Mouse (Mus musculus) heart, postnatal 0 days (tissue): Measurements from ENCODE around the gene Tbc1d1.

ENCODE experiments used
- CTCF ChIP-seq: IDR thresholded peaks from 2 replicates; pipeline ENCODE4 v1.5.1; 2016; ENCODE audit warnings: antibody characterized with exemption, control low read depth, low read depth
- EP300 ChIP-seq: IDR thresholded peaks from 2 replicates; pipeline ENCODE4 v1.6.1; 2016; ENCODE audit warnings: antibody characterized with exemption, low read depth

DNA sequence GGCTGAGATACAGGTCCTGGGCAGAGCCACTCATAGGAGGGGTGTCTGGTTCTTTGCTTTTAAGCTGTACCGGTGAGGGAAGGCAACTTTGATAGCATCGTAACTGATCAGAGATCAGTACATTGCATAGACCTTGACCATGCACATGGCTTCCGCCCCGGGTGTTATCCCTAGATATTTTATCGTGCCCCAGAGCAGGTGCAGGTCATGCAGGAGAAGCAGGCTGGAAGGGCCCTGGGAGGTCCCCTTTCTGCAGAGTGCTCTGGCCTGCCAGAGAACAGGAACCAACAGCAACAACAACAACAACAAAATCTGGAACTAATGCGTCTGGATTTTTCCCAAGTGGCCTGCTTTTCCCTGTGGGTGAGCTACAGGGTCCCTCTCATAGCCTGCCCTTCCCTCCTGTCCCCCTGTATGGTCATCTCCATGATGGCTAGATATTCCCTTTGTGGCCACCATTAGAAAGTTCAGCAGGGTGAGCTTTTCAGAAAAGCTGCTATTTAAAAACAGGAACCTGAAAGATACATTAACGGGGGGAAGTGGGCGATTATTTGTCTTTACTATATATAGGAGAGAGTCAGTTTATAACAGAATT is 236.4 kb downstream of the Tbc1d1 start:
- no peak for TF ChIP-seq CTCF
- no peak for TF ChIP-seq EP300
